Mouse (Mus musculus) liver, postnatal 0 days (tissue): Measurements from ENCODE around the gene Dach1.

ENCODE experiments used
- CTCF ChIP-seq: sonication (generic); IDR thresholded peaks from 2 replicates; pipeline ENCODE4 v1.5.1; 2016; ENCODE audit warnings: antibody characterized with exemption, low read depth
- EP300 ChIP-seq: IDR thresholded peaks from 2 replicates; pipeline ENCODE4 v1.6.1; 2016; ENCODE audit warnings: antibody characterized with exemption, low read depth, mild to moderate bottlenecking

- no peak for TF ChIP-seq CTCF
- no peak for TF ChIP-seq EP300
Measured at GRCm38 (mm10) chr14:97847641-97848040, 321.9 kb downstream of the Dach1 start.
